Comparison of ENCODE assay signal across 16 mouse cellular contexts in genomic region chr11:90000666-90001065, GRCm38 (mm10).
"Had no signal": no experiment of that assay in that cellular context is flagged by ENCODE, and none has a peak within 500 bp of the region (broad histone marks: within the 10 kb centered on the region; RNA-seq: fewer than 3 reads in every experiment).

No protein-coding gene starts in this region.

- DNase-seq: retina, postnatal 1 day; right cerebral cortex, adult 18-20 months; right cerebral cortex, postnatal 14 days; right cerebral cortex, postnatal 25 days; right cerebral cortex, postnatal 4 days; spleen, adult 18-20 months; thymus, adult 18-20 months; thymus, adult 2 months; thymus, postnatal 14 days; thymus, postnatal 25 days; thymus, postnatal 36 days; thymus, postnatal 4 days had no signal

- H3K9ac ChIP-seq: neural tube, embryonic 13.5 days; neural tube, embryonic 15.5 days; stomach, embryonic 15.5 days had no signal

- H3K9me3 ChIP-seq: neural tube, embryonic 13.5 days; neural tube, embryonic 15.5 days; stomach, embryonic 15.5 days had no signal

- H3K27ac ChIP-seq: neural tube, embryonic 13.5 days; neural tube, embryonic 15.5 days; stomach, embryonic 15.5 days; stomach, postnatal 0 days had no signal

- H3K4me3 ChIP-seq: neural tube, embryonic 13.5 days; neural tube, embryonic 15.5 days; stomach, embryonic 15.5 days had no signal

- H3K4me2 ChIP-seq: neural tube, embryonic 13.5 days; neural tube, embryonic 15.5 days; stomach, embryonic 15.5 days had no signal

- H3K4me1 ChIP-seq: stomach, embryonic 15.5 days had no signal

- H3K27me3 ChIP-seq: neural tube, embryonic 15.5 days; stomach, embryonic 15.5 days had no signal

- H3K36me3 ChIP-seq: neural tube, embryonic 13.5 days; neural tube, embryonic 15.5 days; stomach, embryonic 15.5 days had no signal
